In the genomic region with DNA sequence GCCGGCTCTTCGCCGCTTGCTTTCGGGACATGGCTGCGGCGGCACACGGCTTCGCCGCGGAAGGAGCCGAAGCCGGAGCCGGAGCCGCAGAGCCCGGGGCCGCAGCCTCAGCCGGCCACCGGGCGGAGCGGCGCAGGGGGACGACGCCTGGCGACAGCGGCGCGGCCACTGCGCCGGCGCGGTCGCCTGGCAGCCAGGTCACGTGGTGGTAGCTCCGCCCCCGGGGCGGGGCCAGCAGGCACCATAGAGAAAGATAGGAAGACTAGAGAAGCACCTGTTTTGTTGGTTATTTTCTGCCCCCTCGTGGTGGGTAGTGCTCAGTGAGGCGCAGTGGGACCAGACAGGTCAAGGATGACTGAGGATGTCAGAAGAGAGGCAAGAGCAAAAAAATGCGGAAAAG, we compare ENCODE assay signal across 8 mouse cellular contexts. TPM values are rescaled to one million over a fixed set of nuclear protein-coding genes. Genes with fewer than 3 reads are reported as not detected.
DNase-seq lines count a peak whose midpoint lies in the region; ATAC-seq lines count a peak whose summit lies in the region.

A gene (minus strand): TSS at position 149 of the 400 bp plus-strand sequence.

- ATAC-seq in intestine, embryonic 14.5 days (replicated peaks; ENCODE audit: low FRiP score, low TSS enrichment, low read depth), result peak; percentile 88

- no peaks in the 10 kb centered on the region for H3K9me3 ChIP-seq in intestine, embryonic 14.5 days (ENCODE audit: control insufficient read depth, low read length)

- WGBS in intestine, embryonic 14.5 days, result 1% methylated on average over 39 of the region's 39 CpGs

- peak within 1 kb of the TSS; percentile 73 for H3K9ac ChIP-seq in intestine, embryonic 14.5 days (ENCODE audit: low read length)

- H3K4me2 ChIP-seq in intestine, embryonic 14.5 days (ENCODE audit: low read length), result peak within 1 kb of the TSS; percentile 93

- intact Hi-C loops in left cerebral cortex, postnatal 14 days (cut with DNase I), result no loop called here

- no peaks in the 10 kb centered on the region for H3K27me3 ChIP-seq in intestine, embryonic 14.5 days (replicated peaks; ENCODE audit: control insufficient read depth, insufficient read depth, low read length)

- peak; percentile 95 to 97 for DNase-seq in adrenal gland, adult 18-20 months (ENCODE audit: low spot score in 2 of 2)
- DNase-seq in embryo, embryonic 11 days, result peak; percentile 94
- DNase-seq in gastrocnemius, postnatal 25 days, result peak; percentile 95
- peak; percentile 97 for DNase-seq in intestine, embryonic 14.5 days (ENCODE audit: low spot score)
- DNase-seq in left cerebral cortex, postnatal 14 days (ENCODE audit: low spot score in 2 of 2), result peak; percentile 95 to 97
- peak; percentile 97 for DNase-seq in mesoderm, embryonic 11.5 days (ENCODE audit: low read depth, low spot score)
- peak; percentile 93 for DNase-seq in right cerebral cortex, postnatal 36 days (ENCODE audit: low spot score in 2 of 2)
- peak; percentile 93 for DNase-seq in yolk sac, embryonic 10.5 days (ENCODE audit: low spot score)

- H3K36me3 ChIP-seq in intestine, embryonic 14.5 days (ENCODE audit: control insufficient read depth, insufficient read depth, low read length), result peaks cover 6% of the 10 kb centered on the region; the same call in 1 of the 2 replicates

- peak within 1 kb of the TSS; percentile 47; the same call in 1 of the 2 replicates for H3K27ac ChIP-seq in intestine, embryonic 14.5 days (ENCODE audit: low read depth)

- H3K4me3 ChIP-seq in intestine, embryonic 14.5 days (ENCODE audit: low read depth, low read length), result peak within 1 kb of the TSS; percentile 80

- peaks cover 2% of the 10 kb centered on the region; the same call in 1 of the 2 replicates for H3K4me1 ChIP-seq in intestine, embryonic 14.5 days (replicated peaks; ENCODE audit: control insufficient read depth, insufficient read depth, low read length)

RNA-seq across cellular contexts. Expression of the gene that starts here (rescaled TPM):
- total RNA-seq in adrenal gland, adult 18-20 months (2021), result 10 to 100 TPM; 12.3 to 13.1 TPM
- total RNA-seq in gastrocnemius, postnatal 25 days (2021), result 10 to 100 TPM; 11.4 to 13.8 TPM
- 3.0 and 4.7 TPM in 2 replicates for polyA plus RNA-seq in intestine, embryonic 14.5 days (2014; fragmentation: Nextera tagmentation; extraction: Ambion mirVana)
- 10 to 100 TPM; 16.9 to 19.8 TPM for total RNA-seq in left cerebral cortex, postnatal 14 days (2021)

Comparison
In these comparisons a context has a peak if more than half of its experiments do, and no peak if none do; other contexts are left out.
1. Peak in every context shown above with its lines: DNase-seq, ATAC-seq, H3K4me3 ChIP-seq and H3K27ac ChIP-seq.